Mouse (Mus musculus) forebrain, embryonic 16.5 days (tissue): ENCODE data around the gene Atg10. TPM values are rescaled to one million over a fixed set of nuclear protein-coding genes. Genes with fewer than 3 reads are reported as not detected.
A peak's percentile ranks its signal among the peaks of the same experiment; 100 is the strongest.

Source experiments
- ATAC-seq: fragments of 200-750 bp; cut with Nextera tagmentation; 2 replicates; pipeline ENCODE4 v1.8.0; 2017; ENCODE audit warnings: mild to moderate bottlenecking, moderate library complexity
- H3K27ac ChIP-seq: fragments of 300-500 bp; sonication (generic); 2 replicates; pipeline ENCODE4 v1.5.1; 2014; ENCODE audit warnings: low read length, control low read depth
- H3K27me3 ChIP-seq: fragments of 300-500 bp; sonication (generic); replicated peaks from 2 replicates; pipeline ENCODE4 v1.6.1; 2014; ENCODE audit warnings: low read length; ENCODE audit not compliant: control insufficient read depth, insufficient read depth
- H3K36me3 ChIP-seq: fragments of 300-500 bp; sonication (generic); 2 replicates; pipeline ENCODE4 v1.6.1; 2014; ENCODE audit not compliant: control insufficient read depth, insufficient read depth
- H3K4me1 ChIP-seq: fragments of 300-500 bp; sonication (generic); replicated peaks from 2 replicates; pipeline ENCODE4 v1.6.1; 2014; ENCODE audit warnings: low read length; ENCODE audit not compliant: control insufficient read depth, insufficient read depth
- H3K4me2 ChIP-seq: fragments of 300-500 bp; sonication (generic); 2 replicates; pipeline ENCODE4 v1.6.1; 2014; ENCODE audit warnings: mild to moderate bottlenecking, low read length, control low read depth
- H3K4me3 ChIP-seq: fragments of 300-500 bp; sonication (generic); replicated peaks from 2 replicates; pipeline ENCODE4 v1.5.1; 2014; ENCODE audit warnings: mild to moderate bottlenecking, low read length, control low read depth
- H3K9ac ChIP-seq: fragments of 300-500 bp; sonication (generic); replicated peaks from 2 replicates; pipeline ENCODE4 v1.6.1; 2014; ENCODE audit warnings: low read depth, low read length, control low read depth
- H3K9me3 ChIP-seq: fragments of 300-500 bp; sonication (generic); 2 replicates; pipeline ENCODE4 v1.6.1; 2016; ENCODE audit warnings: low read length; ENCODE audit not compliant: control insufficient read depth
- WGBS: fragments of 180-500 bp; shearing (Covaris S2); extraction: QIAGEN DNeasy Blood & Tissue Kit; methylation state at CpG from one replicate; pipeline ENCODE4 v1.1.7; 2014; 5-methylcytosine and 5-hydroxymethylcytosine counted together
- polyA plus RNA-seq: library from polyadenylated mRNA; unstranded; fragments of >200 nt; fragmentation: Nextera tagmentation; extraction: Ambion mirVana; gene quantifications from 2 replicates; pipeline ENCODE4 v1.2.1, GENCODE M21; 2015

The Atg10 gene
- polyA plus RNA-seq, 1 experiment from 2014 or later = 14.0 TPM

DNA sequence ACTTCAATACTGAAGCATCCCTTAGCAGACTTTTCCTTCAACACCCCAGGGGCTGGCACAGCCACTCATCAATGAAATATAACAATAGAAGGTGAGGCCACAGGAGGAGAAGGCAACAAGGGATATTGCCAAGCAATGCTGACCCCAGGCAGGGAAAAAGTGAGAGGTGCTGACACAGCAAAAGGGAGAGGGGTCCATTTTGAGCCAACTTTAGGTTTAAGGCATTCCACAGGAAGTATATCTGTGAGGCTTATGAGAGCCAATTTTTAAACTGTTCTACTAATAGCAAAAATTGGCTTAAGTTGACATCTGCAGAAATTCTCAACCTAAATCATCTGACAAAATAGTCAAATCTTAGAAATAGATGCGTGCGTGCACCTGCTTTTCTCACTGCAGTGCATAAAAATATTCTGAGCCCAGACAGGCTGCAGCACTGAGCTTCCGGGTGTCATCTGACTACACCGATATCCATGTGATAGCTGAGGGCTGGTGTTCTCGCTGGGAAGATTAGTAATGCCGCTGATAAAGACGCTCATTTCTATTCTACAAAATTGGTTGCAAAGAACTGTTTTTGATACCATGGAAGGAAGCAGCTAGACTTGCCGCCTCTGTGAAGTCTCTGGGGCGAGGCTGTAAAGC is 116.3 kb downstream of the Atg10 start:
- no peaks in the 10 kb centered on the region for H3K27me3 ChIP-seq
- no peak for ATAC-seq
- no peaks in the 10 kb centered on the region for H3K36me3 ChIP-seq
- H3K9ac ChIP-seq = no peak overlapping the region
- no peak overlapping the region for H3K4me3 ChIP-seq
- H3K4me2 ChIP-seq = no peak overlapping the region
- H3K4me1 ChIP-seq = no peaks in the 10 kb centered on the region
- no peak overlapping the region for H3K27ac ChIP-seq
- WGBS = 89% methylated on average over 9 of the region's 9 CpGs
- no peaks in the 10 kb centered on the region for H3K9me3 ChIP-seq

DNA sequence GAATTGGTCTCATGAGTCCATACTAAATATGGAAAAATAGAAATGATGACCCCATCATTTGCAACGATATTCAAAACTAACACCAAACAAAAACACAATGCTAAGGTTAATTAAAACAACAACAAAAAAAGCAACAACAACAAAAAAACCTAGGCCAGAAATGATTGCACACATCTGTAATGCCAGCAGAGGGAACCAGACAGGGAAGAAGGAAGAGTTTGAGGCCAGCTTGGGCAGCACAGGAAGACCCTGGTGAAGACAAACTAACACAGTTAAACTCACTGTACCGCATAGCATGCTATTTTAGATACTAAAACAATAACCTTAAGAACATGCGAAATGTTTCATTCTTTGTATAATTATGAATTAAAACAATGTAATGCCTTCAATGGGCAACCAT is 121.5 kb downstream of the Atg10 start:
- Histone ChIP-seq H3K27me3 (no peaks in the 10 kb centered on the region), H3K4me2 (no peak overlapping the region), H3K9ac (no peak overlapping the region), H3K4me1 (no peaks in the 10 kb centered on the region), H3K9me3 (no peaks in the 10 kb centered on the region), H3K36me3 (no peaks in the 10 kb centered on the region), H3K4me3 (no peak overlapping the region), H3K27ac (no peak overlapping the region)
- ATAC-seq = no peak
- 87% methylated on average over 3 of the region's 3 CpGs for WGBS

DNA sequence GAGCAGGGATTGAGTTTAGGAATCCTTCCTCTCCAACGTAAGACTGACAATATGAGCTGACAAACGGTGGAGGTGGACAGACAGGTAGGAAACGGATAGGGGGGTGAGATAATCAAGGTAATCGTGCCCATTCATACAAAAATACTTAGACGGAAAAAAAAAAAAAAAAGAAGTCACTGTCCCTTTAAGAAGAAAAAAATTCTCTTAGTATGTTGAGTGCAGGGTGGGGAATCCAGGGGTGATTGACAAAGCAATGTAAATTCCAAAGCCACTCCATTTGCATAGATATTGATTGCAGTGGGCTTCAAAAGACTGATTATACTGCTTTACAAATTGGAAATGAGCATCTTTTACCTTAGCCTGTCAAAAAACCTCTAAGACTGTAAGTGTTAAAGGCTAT is 123.4 kb downstream of the Atg10 start:
- WGBS = 75% methylated on average over 5 of the region's 5 CpGs
- H3K9me3 ChIP-seq = no peaks in the 10 kb centered on the region
- H3K4me3 ChIP-seq = no peak overlapping the region
- H3K4me1 ChIP-seq = no peaks in the 10 kb centered on the region
- H3K36me3 ChIP-seq = no peaks in the 10 kb centered on the region
- no peaks in the 10 kb centered on the region for H3K27me3 ChIP-seq
- H3K9ac ChIP-seq = no peak overlapping the region
- ATAC-seq = no peak
- no peak overlapping the region for H3K4me2 ChIP-seq
- no peak overlapping the region for H3K27ac ChIP-seq

- ATAC-seq = no peak
- Histone ChIP-seq H3K27me3 (no peaks in the 10 kb centered on the region), H3K4me2 (no peak overlapping the region), H3K9me3 (no peaks in the 10 kb centered on the region), H3K4me1 (peaks cover 13% of the 10 kb centered on the region), H3K27ac (no peak overlapping the region), H3K36me3 (no peaks in the 10 kb centered on the region), H3K9ac (no peak overlapping the region), H3K4me3 (no peak overlapping the region)
- 88% methylated on average over 4 of the region's 4 CpGs for WGBS
These were observed 128.9 kb downstream of the Atg10 start for GRCm38 (mm10) chr13:91094851-91095250.

- no peak overlapping the region; the same call in 1 of the 2 replicates for H3K9ac ChIP-seq
- peak overlapping the region; percentile 41 for H3K27ac ChIP-seq
- peak overlapping the region; percentile 28 for H3K4me2 ChIP-seq
- peak; percentile 66 for ATAC-seq
- H3K9me3 ChIP-seq = no peaks in the 10 kb centered on the region
- H3K36me3 ChIP-seq = no peaks in the 10 kb centered on the region
- no peaks in the 10 kb centered on the region for H3K27me3 ChIP-seq
- WGBS = 21% methylated on average over 7 of the region's 7 CpGs
- H3K4me3 ChIP-seq = no peak overlapping the region
- H3K4me1 ChIP-seq = peaks cover 13% of the 10 kb centered on the region
These were observed 129.6 kb downstream of the Atg10 start for GRCm38 (mm10) chr13:91094196-91094595.

DNA sequence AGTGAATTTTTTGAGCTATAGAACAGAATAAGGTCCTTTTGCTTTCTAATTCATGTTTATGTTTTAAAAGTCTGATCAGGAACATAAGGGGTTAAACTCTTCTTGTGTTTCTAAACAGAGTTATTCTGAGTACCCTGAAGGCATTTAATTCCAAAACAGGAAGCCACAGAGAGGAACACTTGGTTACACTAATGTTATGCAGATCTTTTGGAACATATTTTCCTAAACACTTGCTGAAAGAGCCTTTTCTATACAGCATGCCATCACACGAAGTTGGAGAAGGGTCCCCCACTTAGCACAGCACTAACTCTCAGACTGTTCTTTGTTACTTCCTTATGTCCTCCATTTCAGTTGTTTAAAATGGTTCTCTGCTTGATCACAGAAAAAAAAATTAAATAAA is 130.2 kb downstream of the Atg10 start:
- no peak overlapping the region for H3K4me3 ChIP-seq
- H3K27ac ChIP-seq = no peak overlapping the region
- H3K27me3 ChIP-seq = no peaks in the 10 kb centered on the region
- no peaks in the 10 kb centered on the region for H3K36me3 ChIP-seq
- H3K9ac ChIP-seq = no peak overlapping the region
- WGBS = 0% methylated on average over 1 of the region's 1 CpGs
- ATAC-seq = peak; percentile 76
- no peaks in the 10 kb centered on the region for H3K9me3 ChIP-seq
- no peak overlapping the region for H3K4me2 ChIP-seq
- peaks cover 13% of the 10 kb centered on the region for H3K4me1 ChIP-seq

- Histone ChIP-seq H3K4me1 (peaks cover 13% of the 10 kb centered on the region), H3K4me3 (no peak overlapping the region), H3K27ac (no peak overlapping the region; the same call in 1 of the 2 replicates), H3K4me2 (0 out of 2 replicates have a peak overlapping the region, but pooled peaks have one; percentile 13), H3K9ac (no peak overlapping the region), H3K27me3 (no peaks in the 10 kb centered on the region), H3K9me3 (no peaks in the 10 kb centered on the region), H3K36me3 (no peaks in the 10 kb centered on the region)
- 10% methylated on average over 6 of the region's 6 CpGs for WGBS
- peak; percentile 78 for ATAC-seq
These were observed 130.6 kb downstream of the Atg10 start for GRCm38 (mm10) chr13:91093162-91093561.

DNA sequence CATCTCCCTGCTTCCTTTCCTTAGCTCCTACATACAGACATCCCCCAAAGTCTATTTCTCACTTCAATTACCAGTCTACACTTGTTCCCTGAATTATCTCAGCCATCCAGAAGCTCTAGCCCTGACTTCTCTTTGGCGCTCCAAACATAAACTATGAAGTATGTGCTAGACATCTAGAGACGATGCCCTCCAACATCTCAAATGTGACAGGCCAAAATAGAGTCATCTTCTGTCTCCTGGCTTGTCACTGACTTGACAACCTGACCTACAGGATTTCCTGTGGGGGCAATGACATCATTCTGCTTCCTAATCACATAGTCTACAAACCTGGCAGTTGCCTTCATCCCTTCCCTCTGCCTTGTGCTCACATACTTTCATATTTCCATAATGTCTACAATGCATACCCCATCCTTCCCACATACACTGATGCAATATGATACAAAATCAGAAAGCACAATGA is 132.0 kb downstream of the Atg10 start:
- H3K27ac ChIP-seq = no peak overlapping the region
- H3K36me3 ChIP-seq = no peaks in the 10 kb centered on the region
- WGBS = 82% methylated on average over 2 of the region's 2 CpGs
- no peak overlapping the region for H3K9ac ChIP-seq
- no peak for ATAC-seq
- H3K4me3 ChIP-seq = no peak overlapping the region
- H3K4me1 ChIP-seq = peaks cover 13% of the 10 kb centered on the region
- H3K27me3 ChIP-seq = no peaks in the 10 kb centered on the region
- H3K4me2 ChIP-seq = no peak overlapping the region
- H3K9me3 ChIP-seq = no peaks in the 10 kb centered on the region

DNA sequence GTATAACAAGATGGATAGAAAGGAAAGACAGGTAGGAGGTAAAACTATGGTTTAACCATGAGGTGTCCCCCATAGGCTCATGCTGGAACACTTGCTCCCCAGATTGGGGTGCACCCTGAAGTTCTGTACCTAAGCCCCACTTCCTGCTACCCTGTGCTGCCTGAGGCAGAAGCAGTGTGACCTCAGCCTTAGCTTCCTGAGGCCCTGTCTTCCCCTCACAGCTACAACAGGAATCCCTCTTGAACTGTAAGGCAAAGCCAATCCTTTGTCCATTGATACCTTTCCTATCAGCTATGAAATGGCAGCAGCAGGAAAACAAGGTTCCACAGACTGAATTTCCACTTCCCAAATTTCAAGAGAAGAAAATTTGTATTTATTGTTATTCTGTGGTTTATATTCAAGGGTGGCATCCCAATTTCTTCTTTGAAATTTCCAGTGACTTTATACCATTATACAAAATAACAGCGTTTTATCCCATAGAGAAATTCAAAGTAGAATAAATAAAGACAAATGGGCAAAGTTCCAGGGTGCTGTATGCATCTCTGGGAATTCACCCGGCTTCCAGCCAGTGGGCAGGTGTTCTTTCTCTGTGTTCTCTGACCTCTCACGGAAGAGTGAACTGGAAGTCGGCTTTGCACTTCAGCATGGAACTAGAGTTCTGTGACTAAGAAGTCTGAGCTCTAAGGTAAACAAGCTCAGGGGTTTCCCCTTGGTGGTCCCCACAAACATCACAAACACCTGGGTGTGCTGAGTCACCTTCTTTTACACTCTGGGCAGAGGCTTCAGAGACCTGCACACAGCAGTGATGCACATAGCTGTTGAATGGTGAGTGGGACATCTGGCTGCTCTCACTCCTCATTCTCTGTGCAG is 132.7 kb downstream of the Atg10 start:
- no peaks in the 10 kb centered on the region for H3K27me3 ChIP-seq
- H3K4me1 ChIP-seq = peaks cover 13% of the 10 kb centered on the region
- no peaks in the 10 kb centered on the region for H3K36me3 ChIP-seq
- H3K9ac ChIP-seq = no peak overlapping the region
- ATAC-seq = no peak
- H3K4me2 ChIP-seq = no peak overlapping the region
- H3K27ac ChIP-seq = no peak overlapping the region
- H3K4me3 ChIP-seq = no peak overlapping the region
- H3K9me3 ChIP-seq = no peaks in the 10 kb centered on the region
- WGBS = 68% methylated on average over 4 of the region's 4 CpGs
